Mouse (Mus musculus) CH12.LX (cell line): ENCODE results near the gene Il1rap. TPM values are rescaled to one million over a fixed set of nuclear protein-coding genes. Genes with fewer than 3 reads are reported as not detected.

Source experiments
- DNase-seq: peaks from one replicate; pipeline ENCODE4 v3.0.0-alpha.2; 2013; ENCODE audit errors: extremely low read depth
- H3K27ac ChIP-seq: 2 replicates; pipeline ENCODE4 v1.5.1; 2012; ENCODE audit warnings: low read depth, mild to moderate bottlenecking, control low read depth, moderate library complexity; ENCODE audit not compliant: insufficient read depth
- H3K27me3 ChIP-seq: replicated peaks from 2 replicates; pipeline ENCODE3; 2012; ENCODE audit warnings: inconsistent platforms
- H3K36me3 ChIP-seq, 2 experiments: replicated peaks in 1 of 2; 2 replicates each; pipeline versions ENCODE3 to v1.6.1; 2012; ENCODE audit warnings: inconsistent platforms in 1 of 2, low read length in 1 of 2, mild to moderate bottlenecking in 1 of 2, mixed read lengths in 1 of 2, moderate library complexity in 1 of 2; ENCODE audit not compliant: control insufficient read depth in 1 of 2, insufficient read depth in 1 of 2
- H3K4me1 ChIP-seq, 2 experiments: 2 replicates each; pipeline ENCODE4 v1.6.1; 2012; ENCODE audit warnings: inconsistent platforms in 1 of 2, moderate library complexity in 1 of 2; ENCODE audit not compliant: insufficient read depth in 2 of 2, control insufficient read depth in 1 of 2
- H3K4me2 ChIP-seq: 2 replicates; pipeline ENCODE4 v1.6.1; 2012; ENCODE audit warnings: low read depth, mild to moderate bottlenecking, control low read depth; ENCODE audit not compliant: poor library complexity, insufficient read depth, severe bottlenecking
- H3K4me3 ChIP-seq, 3 experiments: fragments of 150-350 bp in 1 of 3; sonication (generic) in 1 of 3; replicated peaks in 1 of 3; 2 replicates each; pipeline versions ENCODE3 to v1.5.1; 2011 to 2012; ENCODE audit warnings: low read depth in 2 of 3, low read length in 2 of 3, mild to moderate bottlenecking in 2 of 3, moderate library complexity in 2 of 3, control low read depth in 1 of 3, improper control_type of control experiment in 1 of 3, inconsistent platforms in 1 of 3, mixed read lengths in 1 of 3; ENCODE audit not compliant: poor library complexity in 1 of 3
- H3K79me2 ChIP-seq: replicated peaks from 2 replicates; pipeline ENCODE4 v1.6.1; 2012; ENCODE audit warnings: mild to moderate bottlenecking, moderate library complexity; ENCODE audit not compliant: control insufficient read depth, poor library complexity, insufficient read depth, severe bottlenecking; ENCODE audit errors: extremely low read depth
- H3K9ac ChIP-seq: 2 replicates; pipeline ENCODE4 v1.6.1; 2012; ENCODE audit warnings: low read depth, mild to moderate bottlenecking, control low read depth, moderate library complexity; ENCODE audit not compliant: insufficient read depth
- H3K9me3 ChIP-seq: replicated peaks from 2 replicates; pipeline ENCODE3; 2012; ENCODE audit warnings: low read length, inconsistent platforms, mixed read lengths
- BHLHE40 ChIP-seq: IDR thresholded peaks from 2 replicates; pipeline ENCODE4 v1.6.1; 2011; ENCODE audit warnings: mild to moderate bottlenecking, low read depth, low read length, improper control_type of control experiment
- CTCF ChIP-seq, 2 experiments: IDR thresholded peaks in 1 of 2; conservative IDR thresholded peaks in 1 of 2; 2 replicates each; pipeline ENCODE4 v1.5.1; 2011 to 2012; ENCODE audit warnings: low read depth in 2 of 2, low read length in 2 of 2, improper control_type of control experiment in 1 of 2, inconsistent platforms in 1 of 2, mild to moderate bottlenecking in 1 of 2, moderate library complexity in 1 of 2
- E2F4 ChIP-seq: IDR thresholded peaks from 2 replicates; pipeline ENCODE4 v1.6.1; 2011; ENCODE audit warnings: low read depth, low read length, improper control_type of control experiment; ENCODE audit not compliant: insufficient replicate concordance
- EP300 ChIP-seq: IDR thresholded peaks from 2 replicates; pipeline ENCODE4 v1.6.1; 2011; ENCODE audit warnings: low read length, improper control_type of control experiment
- ETS1 ChIP-seq: conservative IDR thresholded peaks from 2 replicates; pipeline ENCODE4 v1.6.1; 2012; ENCODE audit warnings: low read depth, mild to moderate bottlenecking, inconsistent platforms, low read length, improper control_type of control experiment, moderate library complexity
- GABPA ChIP-seq: IDR thresholded peaks from 2 replicates; pipeline ENCODE4 v1.6.1; 2012; ENCODE audit warnings: low read depth, low read length, improper control_type of control experiment, inconsistent platforms; ENCODE audit not compliant: insufficient replicate concordance
- HCFC1 ChIP-seq: IDR thresholded peaks from 2 replicates; pipeline ENCODE4 v1.6.1; 2012; ENCODE audit warnings: low read depth, mild to moderate bottlenecking, inconsistent platforms, low read length, improper control_type of control experiment
- KAT2A ChIP-seq: IDR thresholded peaks from 2 replicates; pipeline ENCODE4 v1.6.1; 2012; ENCODE audit warnings: low read length, improper control_type of control experiment, inconsistent platforms; ENCODE audit not compliant: insufficient replicate concordance
- POLR2AphosphoS2 ChIP-seq: IDR thresholded peaks from 2 replicates; pipeline ENCODE4 v1.6.1; 2011; ENCODE audit warnings: low read depth, low read length, improper control_type of control experiment
- RAD21 ChIP-seq: IDR thresholded peaks from 2 replicates; pipeline ENCODE4 v1.6.1; 2011; ENCODE audit warnings: low read depth, mild to moderate bottlenecking, low read length, improper control_type of control experiment, moderate library complexity
- SIN3A ChIP-seq: IDR thresholded peaks from 2 replicates; pipeline ENCODE4 v1.6.1; 2012; ENCODE audit warnings: low read length, improper control_type of control experiment, inconsistent platforms
- USF1 ChIP-seq: IDR thresholded peaks from 2 replicates; pipeline ENCODE4 v1.6.1; 2014; ENCODE audit warnings: low read depth, mild to moderate bottlenecking, inconsistent platforms, low read length, improper control_type of control experiment
- USF2 ChIP-seq: conservative IDR thresholded peaks from 2 replicates; pipeline ENCODE4 v1.6.1; 2011; ENCODE audit warnings: low read depth, low read length, improper control_type of control experiment
- ZMIZ1 ChIP-seq: IDR thresholded peaks from 2 replicates; pipeline ENCODE4 v1.6.1; 2012; ENCODE audit warnings: low read depth, mild to moderate bottlenecking, inconsistent platforms, low read length, improper control_type of control experiment
- ZNF384 ChIP-seq: IDR thresholded peaks from 2 replicates; pipeline ENCODE4 v1.6.1; 2012; ENCODE audit warnings: low read depth, low read length, improper control_type of control experiment, inconsistent platforms
- dilution Hi-C: fragments of 300-500 bp; cut with MboI; formaldehyde crosslinking; loops from 2 replicates; pipeline ENCODE4 v1.14.3; 2020; ENCODE audit warnings: low sequenced_read_pairs; ENCODE audit not compliant: extremely low pct_unique_long_range_greater_than_20kb, extremely low pct_ligation_motif_present
- in situ Hi-C: fragments of 300-500 bp; cut with MboI; formaldehyde crosslinking; loops from 3 replicates; pipeline ENCODE4 v1.14.3; 2019; ENCODE audit warnings: low sequenced_read_pairs, low pct_ligation_motif_present, low pct_unique_long_range_greater_than_20kb, mixed read lengths
- polyA plus RNA-seq: library from polyadenylated mRNA; unstranded; fragments of >175 nt; gene quantifications from 2 replicates; pipeline ENCODE4 v1.2.1, GENCODE M21; 2012; ENCODE audit warnings: low read depth; ENCODE audit not compliant: insufficient read length
- total RNA-seq, 2 experiments: library from RNA; depleted of rRNA; stranded (reverse); fragments of 300-350 nt in 1 of 2; fragments of >200 nt in 1 of 2; gene quantifications; 2 replicates each; pipeline ENCODE4 v1.2.3; 2012 to 2014

Il1rap gene
- total and polyA plus RNA-seq, 3 experiments: 4.1 to 15.0 (median 9.4) TPM

DNA sequence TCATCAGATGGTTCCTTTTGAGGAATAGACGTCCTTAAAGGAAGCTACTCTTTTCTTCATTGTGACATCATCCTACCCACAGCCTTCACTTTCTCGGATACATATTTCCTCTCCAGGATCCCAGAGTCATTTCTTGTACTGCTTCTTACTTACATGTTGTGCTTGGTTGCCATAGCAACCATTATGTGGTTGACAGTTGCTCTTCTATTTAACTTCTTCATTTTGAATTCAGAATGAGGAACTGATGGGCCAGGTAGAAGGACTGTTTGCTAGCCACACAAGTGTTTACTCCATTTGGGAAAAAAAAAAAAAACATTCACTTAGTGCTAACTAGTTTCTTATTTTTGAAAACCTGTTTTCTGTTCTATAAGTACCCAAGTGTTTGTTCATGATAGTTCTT is 108.3 kb downstream of the Il1rap start:
- H3K9ac ChIP-seq: no peak overlapping the region
- H3K9me3 ChIP-seq: no peaks in the 10 kb centered on the region
- in situ Hi-C loops: no loop called here
- no peak overlapping the region for H3K4me2 ChIP-seq
- DNase-seq: peak; percentile 74
- dilution Hi-C loops: no loop called here
- H3K27me3 ChIP-seq: no peaks in the 10 kb centered on the region
- peaks cover 0 to 1% of the 10 kb centered on the region in 2 experiments for H3K36me3 ChIP-seq
- no peak overlapping the region for H3K4me3 ChIP-seq
- H3K4me1 ChIP-seq: peaks cover 0 to 4% of the 10 kb centered on the region in 2 experiments; a peak in 2 of 4 replicates
- TF ChIP-seq GABPA: no peak
- no peak for TF ChIP-seq ETS1
- TF ChIP-seq EP300: no peak
- no peak for TF ChIP-seq SIN3A
- H3K27ac ChIP-seq: no peak overlapping the region
- H3K79me2 ChIP-seq: no peaks in the 10 kb centered on the region

DNA sequence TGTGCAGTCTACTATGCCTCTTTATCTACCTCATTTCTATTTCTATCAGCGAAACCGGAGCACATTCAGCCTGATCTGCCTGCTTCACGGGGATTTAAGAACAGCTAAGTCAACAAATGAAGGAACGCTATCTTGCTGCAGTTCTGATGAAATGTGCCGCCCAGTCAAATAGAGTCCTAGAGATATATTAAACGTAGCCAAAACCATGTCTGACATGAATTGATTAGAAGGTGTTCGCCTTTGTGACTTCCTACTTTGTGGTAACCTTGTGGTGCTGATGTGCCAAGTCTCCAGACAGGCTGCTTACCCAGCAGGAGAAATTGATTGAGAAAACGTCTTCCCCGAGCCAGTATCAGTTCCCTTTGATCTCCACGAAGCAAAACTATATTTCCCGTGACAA is 109.8 kb downstream of the Il1rap start:
- TF ChIP-seq ZMIZ1 (no peak), HCFC1 (no peak), BHLHE40 (no peak), USF1 (no peak), SIN3A (no peak), ZNF384 (no peak), POLR2AphosphoS2 (no peak), CTCF (conservative IDR thresholded peaks at IDR 0.05 in 1 of 2, IDR thresholded peaks at IDR 0.05 in 1 of 2; ENCODE audit: low read depth in 2 of 2, low read length in 2 of 2) (no peak), RAD21 (no peak), E2F4 (no peak), USF2 (no peak), KAT2A (no peak)

More for the DNA sequence above, 109.8 kb downstream of the Il1rap start:
- H3K9me3 ChIP-seq: no peaks in the 10 kb centered on the region
- no peaks in the 10 kb centered on the region for H3K79me2 ChIP-seq
- no peak overlapping the region for H3K4me2 ChIP-seq
- in situ Hi-C loops (no loop called here), dilution Hi-C loops (no loop called here)
- H3K27ac ChIP-seq: no peak overlapping the region
- no peaks in the 10 kb centered on the region for H3K27me3 ChIP-seq
- peaks cover 0 to 1% of the 10 kb centered on the region in 2 experiments for H3K36me3 ChIP-seq
- peaks cover 0 to 4% of the 10 kb centered on the region in 2 experiments; a peak in 2 of 4 replicates for H3K4me1 ChIP-seq
- H3K4me3 ChIP-seq: no peak overlapping the region
- no peak overlapping the region for H3K9ac ChIP-seq
- DNase-seq: no peak
